Mouse (Mus musculus): ENCODE measurements around the gene Fbxo5. TPM values are rescaled to one million over a fixed set of nuclear protein-coding genes. Genes with fewer than 3 reads are reported as not detected.

Fbxo5 gene
- total RNA-seq (2021): 6.3 and 8.6 TPM in 2 replicates
- long read RNA-seq, experiment 1, transcript Fbxo5-201 (5 exons, 1,940 nt): major isoform, 23 of 23 reads
- long read RNA-seq, experiment 1, partial matches to known transcripts: 0 of 23 reads
- long read RNA-seq, experiment 1, other reads (novel, unspliced or antisense): 0 of 23 reads
- long read RNA-seq, experiment 2, transcript Fbxo5-201 (5 exons, 1,940 nt): major isoform, 14 of 15 reads
- long read RNA-seq, experiment 2, partial matches to known transcripts: 1 of 15 reads
- long read RNA-seq, experiment 2, other reads (novel, unspliced or antisense): 0 of 15 reads

DNA sequence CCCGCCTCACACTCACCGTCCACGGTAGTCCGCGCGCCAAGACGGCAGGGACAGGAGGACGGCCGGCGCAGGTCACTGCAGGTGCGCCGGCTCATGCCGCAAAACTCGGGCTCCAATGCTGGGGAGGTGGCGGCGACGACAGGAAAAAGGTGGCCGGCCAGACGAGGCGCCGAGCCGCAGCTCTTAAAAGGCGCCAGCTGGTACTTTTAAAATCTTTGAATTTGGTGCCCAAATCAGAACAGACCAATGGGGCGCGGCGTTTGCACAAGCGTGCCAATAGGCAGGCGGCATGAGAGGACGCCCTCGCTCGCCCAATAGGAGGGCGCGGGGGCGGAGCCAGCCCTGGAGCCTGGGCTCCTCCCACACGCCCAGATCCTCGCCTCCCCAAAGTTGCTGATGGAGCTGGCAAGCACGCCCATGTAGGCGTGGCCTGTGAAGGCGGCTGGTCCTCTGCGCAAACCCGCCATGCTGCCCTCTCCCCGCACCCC lies at the start of gene Fbxo5:
Gene Fbxo5 (minus strand): TSS at position 358 of the 488 bp plus-strand sequence.
- DNase-seq: peak; percentile 98

- DNase-seq: no peak
Measured at GRCm38 (mm10) chr10:5853290-5853868, 48.0 kb upstream of the Fbxo5 start.

GRCm38 (mm10) chr10:5846939-5847338 lies 41.5 kb upstream of the Fbxo5 start:
- no peak for DNase-seq

DNA sequence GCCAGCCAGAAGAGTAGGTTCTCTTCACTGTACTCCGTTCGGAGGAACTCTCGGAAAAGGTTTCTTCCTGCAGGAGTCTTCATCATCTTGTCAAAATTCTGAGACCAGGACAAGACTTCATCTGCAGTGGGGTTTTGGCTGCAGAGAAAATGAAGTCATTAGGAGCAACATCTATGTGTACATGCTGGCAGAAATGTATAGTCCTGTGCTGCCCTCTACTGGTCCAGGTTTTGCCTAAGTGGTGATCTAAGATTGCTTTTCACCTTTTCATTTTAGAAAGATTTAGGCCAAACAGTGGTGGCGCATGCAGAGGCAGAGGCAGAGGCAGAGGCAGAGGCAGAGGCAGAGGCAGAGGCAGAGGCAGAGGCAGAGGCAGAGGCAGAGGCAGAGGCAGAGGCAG lies 36.0 kb upstream of the Fbxo5 start:
- DNase-seq: peak; percentile 60

DNA sequence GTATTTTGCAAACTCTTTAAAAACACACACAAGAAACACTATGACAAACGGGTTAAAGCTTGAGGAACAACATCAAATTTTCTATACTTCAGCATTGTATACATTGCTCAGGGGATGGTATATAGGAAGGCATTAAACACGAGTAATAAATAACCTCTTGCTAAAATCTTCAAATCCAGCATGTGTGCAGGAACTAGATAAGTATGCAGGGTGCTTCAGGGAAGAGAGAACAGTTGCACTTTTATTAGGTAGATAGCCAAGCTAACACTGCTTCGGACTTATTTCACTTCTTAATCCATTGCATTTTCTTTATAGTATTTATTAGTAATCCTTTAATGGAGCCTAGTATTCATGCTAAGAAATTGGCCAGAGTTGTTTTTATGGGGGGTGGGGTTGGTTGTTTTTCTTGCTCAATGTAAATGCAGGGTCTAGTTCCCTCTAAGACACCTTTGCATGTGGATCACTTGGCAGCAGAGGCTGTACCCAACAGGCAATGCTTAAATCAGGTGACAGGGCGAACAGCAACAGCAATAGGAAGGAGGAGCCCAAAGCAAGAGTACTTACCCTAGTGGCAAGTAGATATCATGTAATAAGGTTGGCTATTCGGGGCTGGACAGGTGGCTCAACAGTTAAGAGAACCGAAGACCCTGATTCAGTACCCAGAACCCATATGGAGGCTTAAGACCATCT lies 21.1 kb upstream of the Fbxo5 start:
- no peak for DNase-seq

DNA sequence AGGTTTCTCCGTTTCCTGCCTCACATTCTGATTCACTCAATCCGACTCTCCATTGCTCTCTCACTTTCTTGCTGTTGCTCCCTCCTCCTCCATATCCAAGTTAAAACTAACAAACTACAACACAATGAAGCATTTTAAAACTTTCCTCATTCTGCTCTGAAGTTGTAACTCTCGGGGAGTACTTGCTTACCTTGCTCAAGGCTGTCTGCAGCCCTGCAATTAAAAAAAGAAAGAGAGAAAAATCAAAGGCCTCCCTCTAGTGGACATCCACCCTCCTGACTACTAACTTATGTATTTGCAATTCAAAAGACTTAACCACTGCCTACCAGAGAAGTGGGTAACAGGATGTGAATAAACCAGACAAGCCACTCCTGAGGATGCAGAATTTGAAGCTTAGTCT lies 19.4 kb upstream of the Fbxo5 start:
- peak; percentile 35 for DNase-seq

DNA sequence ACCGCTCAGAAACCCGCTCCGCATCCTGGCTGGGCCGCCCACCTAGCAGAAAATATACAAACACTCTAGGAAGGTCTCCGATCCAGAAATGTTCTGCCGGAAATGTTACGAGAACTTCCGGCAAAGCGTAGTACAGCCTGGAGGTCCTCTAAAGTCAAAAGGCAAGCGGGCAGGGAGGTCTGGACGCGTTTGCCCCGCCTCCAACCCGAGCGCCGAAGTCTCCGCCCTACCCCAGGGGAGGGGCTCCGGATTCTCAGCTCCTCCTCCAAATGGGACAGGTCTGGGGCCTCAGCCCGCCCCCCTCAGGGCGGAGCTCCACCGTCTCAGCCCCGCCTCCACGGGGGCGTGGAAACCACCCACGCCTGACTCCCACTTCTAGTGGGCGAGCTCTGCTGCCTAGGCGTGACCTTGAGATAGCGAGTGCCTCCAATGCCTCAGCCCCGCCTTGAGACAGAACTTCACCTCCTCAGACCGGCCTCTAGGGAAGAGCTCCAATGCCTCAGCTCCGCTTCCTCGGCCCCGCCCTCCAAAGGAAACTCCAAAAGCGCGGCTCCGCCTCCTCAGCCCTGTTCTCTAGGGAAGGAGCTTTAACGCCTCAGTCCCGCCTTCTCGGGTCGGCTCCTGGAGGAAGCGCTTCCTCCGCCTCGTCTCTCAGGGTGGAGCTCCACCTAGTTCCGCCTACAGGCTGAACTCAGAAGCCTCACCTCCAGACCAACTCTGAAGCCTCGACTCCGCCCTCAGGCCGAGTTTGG lies 18.5 kb upstream of the Fbxo5 start, which contains the start of gene Mtrf1l:
Gene Mtrf1l (minus strand): TSS at position 171 of the 752 bp plus-strand sequence.
- DNase-seq: peak; percentile 99

DNA sequence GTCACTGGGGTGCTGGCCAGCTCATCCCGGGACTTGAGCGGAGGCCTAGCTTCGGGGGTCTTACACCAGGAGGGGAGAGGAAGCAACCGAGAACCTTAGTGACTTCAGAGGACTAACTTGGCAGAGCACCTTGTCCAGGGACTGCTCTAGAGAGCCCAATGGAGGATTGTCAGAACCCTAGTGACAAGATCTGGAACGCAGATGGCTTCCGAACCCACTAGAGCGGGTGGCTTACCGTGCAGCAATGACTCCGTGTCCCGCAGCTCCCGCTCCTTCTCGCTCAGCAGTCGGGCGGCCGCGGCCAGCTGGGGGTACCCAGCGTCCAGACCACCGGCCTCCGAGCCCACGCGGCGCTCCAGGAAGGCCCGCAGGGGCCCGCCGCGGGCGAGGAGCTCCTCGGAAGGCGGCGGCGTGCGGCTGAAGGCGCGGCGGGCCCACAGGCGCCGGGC lies 17.9 kb upstream of the Fbxo5 start:
- no peak for DNase-seq

DNA sequence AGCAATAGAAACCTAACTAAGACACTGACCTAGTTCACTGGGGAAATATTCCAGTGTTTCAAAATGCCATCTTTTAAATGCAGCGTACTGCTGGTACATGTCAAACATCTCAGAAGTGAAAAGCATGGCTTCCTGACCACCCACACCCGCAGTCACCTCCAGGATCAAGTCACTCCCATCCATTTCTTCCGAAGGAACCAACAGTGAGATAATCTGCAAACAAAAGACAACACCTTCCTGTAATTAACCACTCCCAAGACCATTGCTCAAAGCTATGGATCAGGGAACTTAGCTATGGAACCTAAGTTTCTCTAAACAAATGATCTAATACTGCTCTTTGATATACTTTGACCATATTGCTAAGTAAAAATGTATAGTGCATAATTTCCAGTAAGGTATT lies 13.4 kb upstream of the Fbxo5 start:
- no peak for DNase-seq

- DNase-seq: no peak
Measured at GRCm38 (mm10) chr10:5815968-5816367, 10.6 kb upstream of the Fbxo5 start.

DNA sequence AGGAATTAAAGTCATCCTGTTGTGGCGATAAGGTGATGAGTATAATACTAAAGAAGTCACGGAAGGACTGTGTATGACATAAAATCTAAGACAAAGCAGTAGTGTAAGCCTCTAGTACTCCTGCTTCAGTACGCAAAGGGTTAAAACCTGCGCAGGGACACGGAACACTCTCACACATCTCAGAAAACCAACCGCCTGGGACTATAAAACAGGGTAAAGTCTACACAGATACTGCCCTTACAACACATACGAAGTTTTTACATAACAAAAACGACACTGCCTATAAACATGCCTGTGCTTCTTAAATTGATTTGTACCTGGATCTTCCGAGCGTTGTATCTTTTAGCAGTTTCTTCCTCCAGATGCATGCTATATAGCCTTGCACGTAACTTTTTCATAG lies 8.3 kb upstream of the Fbxo5 start:
- no peak for DNase-seq

DNA sequence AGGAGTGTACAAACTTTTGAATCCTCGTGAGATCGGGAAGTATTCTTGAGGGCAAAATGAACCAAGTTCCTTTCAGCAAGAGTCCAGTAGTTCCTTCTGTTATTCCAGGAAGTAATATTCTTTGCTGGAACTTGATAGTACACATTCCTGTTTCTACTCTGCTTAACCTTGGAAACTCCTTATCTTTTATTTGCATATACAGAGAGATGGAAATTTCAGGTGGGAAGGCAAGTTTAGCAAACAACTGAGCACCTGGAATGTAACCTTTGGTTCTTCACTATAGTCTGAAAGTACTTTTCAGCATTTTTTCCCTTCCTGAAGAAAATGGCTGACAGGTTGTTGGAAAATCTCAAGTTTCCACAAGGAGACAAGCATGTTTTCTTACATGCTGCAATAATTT lies 2.3 kb upstream of the Fbxo5 start:
- no peak for DNase-seq

DNA sequence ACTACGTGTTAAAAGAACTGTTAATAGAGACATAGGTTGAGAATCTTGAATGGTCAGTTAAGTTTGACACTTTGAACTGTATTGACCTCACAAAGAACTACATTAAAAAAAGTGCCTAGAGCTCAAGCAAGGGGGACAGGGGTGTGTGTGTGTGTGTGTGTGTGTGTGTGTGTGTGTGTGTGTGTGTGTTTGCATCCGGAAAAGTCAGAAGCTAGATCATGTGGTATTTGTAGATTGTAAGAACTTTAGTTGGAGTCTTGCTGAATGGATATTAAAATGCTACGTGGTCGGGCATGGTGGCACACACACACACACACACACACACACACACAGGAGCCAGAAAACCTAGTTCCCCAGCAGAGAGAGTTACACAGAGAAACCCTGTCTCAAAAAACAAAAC lies 1.6 kb upstream of the Fbxo5 start:
- DNase-seq: no peak

GRCm38 (mm10) chr10:5806416-5806815 lies 1.0 kb upstream of the Fbxo5 start:
- DNase-seq: no peak

GRCm38 (mm10) chr10:5805731-5806307 lies 419 bp upstream of the Fbxo5 start:
- DNase-seq: peak; percentile 99

GRCm38 (mm10) chr10:5804691-5805156 lies 676 bp downstream of the Fbxo5 start:
- no peak for DNase-seq

DNA sequence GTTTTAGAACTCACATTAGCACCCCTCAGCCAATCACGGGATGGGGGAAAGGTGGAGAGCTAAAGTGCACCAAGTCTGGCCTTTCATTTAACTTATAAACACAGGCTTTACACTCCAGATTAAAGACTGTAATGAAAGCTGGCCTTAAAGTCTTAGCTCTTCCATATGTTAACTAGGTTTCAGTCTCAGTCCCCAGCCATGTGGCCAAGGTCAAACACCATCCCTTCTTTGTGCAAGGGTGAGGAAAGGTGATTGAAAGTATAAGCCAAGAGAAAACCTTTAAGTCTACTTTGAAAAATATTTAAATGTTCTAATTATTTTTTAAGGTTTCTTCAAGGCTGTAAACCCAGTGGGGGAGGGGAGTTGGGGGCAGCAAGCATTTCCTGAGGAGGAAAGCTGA lies 1.7 kb downstream of the Fbxo5 start:
- DNase-seq: no peak

- DNase-seq: no peak
Measured at GRCm38 (mm10) chr10:5802866-5803265, 2.5 kb downstream of the Fbxo5 start.

DNA sequence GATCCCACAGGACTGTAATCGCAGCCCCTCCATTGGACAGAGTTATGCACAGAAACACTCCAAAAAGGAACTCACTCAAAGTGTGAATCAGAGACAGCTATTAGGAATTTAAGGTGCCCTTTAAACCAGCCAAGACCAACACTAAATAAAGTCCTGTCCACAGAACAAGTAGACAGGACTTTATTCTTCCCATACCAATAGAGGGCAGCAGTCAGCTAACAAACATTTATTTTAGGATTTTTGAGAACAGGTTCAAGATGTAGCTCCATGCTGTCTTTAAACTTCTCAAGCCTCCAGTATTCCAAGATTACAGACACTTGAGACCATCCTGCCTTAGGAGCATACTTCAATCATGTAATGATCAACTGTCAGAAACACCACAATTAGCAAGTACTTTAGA lies 4.9 kb downstream of the Fbxo5 start:
- no peak for DNase-seq

GRCm38 (mm10) chr10:5798069-5798468 lies 7.3 kb downstream of the Fbxo5 start:
- DNase-seq: no peak

DNA sequence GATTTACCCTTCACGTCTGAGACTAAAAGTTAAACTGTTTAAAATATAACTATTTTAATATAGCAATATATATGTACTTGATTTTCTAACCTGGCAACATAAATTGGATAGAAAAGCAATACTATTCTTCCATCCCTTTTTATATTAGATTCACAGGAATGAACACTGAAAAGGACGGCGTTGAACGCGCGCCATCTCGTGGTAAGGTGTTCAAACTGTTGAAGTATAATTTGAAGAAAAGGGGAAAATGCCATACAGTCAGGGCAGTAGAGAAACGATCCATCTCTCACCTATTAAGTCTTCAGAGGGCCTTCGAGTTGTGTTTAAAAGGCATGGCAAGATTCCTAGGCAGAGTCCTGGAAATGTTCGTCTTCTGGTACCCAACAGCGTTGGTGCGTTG lies 14.7 kb downstream of the Fbxo5 start:
- peak; percentile 70 for DNase-seq

- peak; percentile 34 for DNase-seq
Measured at GRCm38 (mm10) chr10:5786923-5787322, 18.5 kb downstream of the Fbxo5 start.
